Mouse (Mus musculus): ENCODE results near the gene Ttll5. TPM values are rescaled to one million over a fixed set of nuclear protein-coding genes. Genes with fewer than 3 reads are reported as not detected.

Gene Ttll5
- polyA plus RNA-seq, 1 experiment from 2014 or later = 12.4 TPM

- ATAC-seq (ENCODE audit: insufficient read depth, low FRiP score, low read depth) = no peak
- Histone ChIP-seq H3K4me2 (no peak overlapping the region), H3K9me3 (no peaks in the 10 kb centered on the region), H3K9ac (no peak overlapping the region), H3K27me3 (replicated peaks) (no peaks in the 10 kb centered on the region), H3K4me1 (no peaks in the 10 kb centered on the region), H3K4me3 (replicated peaks) (no peak overlapping the region), H3K27ac (no peak overlapping the region), H3K36me3 (no peaks in the 10 kb centered on the region)
- 97% methylated on average over 2 of the region's 2 CpGs for WGBS
Observed at GRCm38 (mm10) chr12:86046776-86047175, 222.3 kb downstream of the Ttll5 start.

DNA sequence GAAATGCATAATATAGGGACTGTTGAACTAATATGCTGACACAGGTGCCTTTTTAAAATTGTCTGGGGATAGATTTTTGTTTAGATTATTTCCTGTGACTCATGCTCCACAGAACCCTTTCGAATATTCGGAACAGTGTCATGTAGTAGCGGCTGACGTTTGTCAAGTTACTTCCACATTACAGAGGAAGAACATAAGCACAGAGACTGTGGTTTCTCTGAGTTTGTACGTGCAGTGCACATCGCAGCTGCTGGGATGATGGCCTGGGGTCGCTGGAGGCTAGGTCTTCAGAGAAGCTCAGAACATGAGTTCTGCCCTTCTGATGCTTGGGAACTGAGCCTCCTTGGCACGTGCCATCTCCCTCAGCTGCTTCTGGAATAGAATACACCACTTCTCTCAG lies 222.9 kb downstream of the Ttll5 start:
- Histone ChIP-seq H3K27ac (no peak overlapping the region), H3K9me3 (no peaks in the 10 kb centered on the region), H3K27me3 (replicated peaks) (no peaks in the 10 kb centered on the region), H3K9ac (no peak overlapping the region), H3K36me3 (no peaks in the 10 kb centered on the region), H3K4me3 (replicated peaks) (no peak overlapping the region), H3K4me1 (no peaks in the 10 kb centered on the region), H3K4me2 (no peak overlapping the region)
- WGBS = 70% methylated on average over 8 of the region's 8 CpGs
- no peak for ATAC-seq (ENCODE audit: insufficient read depth, low FRiP score, low read depth)

DNA sequence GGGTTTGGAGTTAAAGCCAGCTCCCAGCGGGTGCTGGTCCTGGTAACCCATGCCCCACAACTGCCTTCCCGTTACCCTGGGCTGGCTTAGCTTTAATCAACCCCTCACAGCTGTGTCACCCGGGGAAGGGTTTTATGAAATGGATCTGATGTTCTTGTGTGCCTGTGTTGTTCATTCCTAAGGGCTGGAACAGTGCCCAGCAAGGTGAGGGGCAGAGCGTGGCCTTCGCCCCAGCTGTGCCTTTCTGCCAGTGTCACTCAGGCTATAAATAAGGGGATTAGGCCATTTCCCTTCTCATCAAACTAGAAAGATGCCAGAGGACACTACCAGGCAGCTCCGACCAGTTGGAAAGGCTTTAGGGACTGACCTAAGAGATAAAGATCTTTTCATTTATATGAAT lies 225.4 kb downstream of the Ttll5 start:
- Histone ChIP-seq H3K4me1 (no peaks in the 10 kb centered on the region), H3K9me3 (no peaks in the 10 kb centered on the region), H3K4me2 (no peak overlapping the region), H3K36me3 (no peaks in the 10 kb centered on the region), H3K9ac (no peak overlapping the region), H3K4me3 (replicated peaks) (no peak overlapping the region), H3K27me3 (replicated peaks) (no peaks in the 10 kb centered on the region), H3K27ac (no peak overlapping the region)
- WGBS = 75% methylated on average over 6 of the region's 6 CpGs
- ATAC-seq (ENCODE audit: insufficient read depth, low FRiP score, low read depth) = no peak

DNA sequence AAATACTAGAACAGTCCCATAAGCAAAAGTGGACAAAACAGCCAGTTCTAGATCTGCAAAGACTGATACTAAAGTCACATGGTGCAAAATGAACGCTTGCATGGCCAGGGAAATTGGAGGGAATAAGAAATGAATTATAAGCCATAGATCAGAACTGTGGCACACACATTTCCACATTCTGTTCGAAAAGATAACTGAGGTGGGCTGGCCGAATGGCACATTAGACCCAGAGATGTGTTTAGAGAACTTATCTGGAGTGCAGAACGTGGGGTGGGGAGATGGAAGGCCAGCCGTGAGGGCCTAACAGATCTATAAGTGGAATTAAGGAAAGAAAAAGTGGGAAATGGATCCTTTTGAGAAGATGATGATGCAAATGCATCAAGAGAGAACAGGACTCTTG lies 227.0 kb downstream of the Ttll5 start:
- WGBS = 81% methylated on average over 5 of the region's 5 CpGs
- H3K27ac ChIP-seq = no peak overlapping the region
- no peaks in the 10 kb centered on the region for H3K4me1 ChIP-seq
- no peak for ATAC-seq (ENCODE audit: insufficient read depth, low FRiP score, low read depth)
- no peaks in the 10 kb centered on the region for H3K36me3 ChIP-seq
- H3K4me2 ChIP-seq = no peak overlapping the region
- H3K27me3 ChIP-seq (replicated peaks) = no peaks in the 10 kb centered on the region
- no peak overlapping the region for H3K9ac ChIP-seq
- H3K4me3 ChIP-seq (replicated peaks) = no peak overlapping the region
- H3K9me3 ChIP-seq = no peaks in the 10 kb centered on the region

DNA sequence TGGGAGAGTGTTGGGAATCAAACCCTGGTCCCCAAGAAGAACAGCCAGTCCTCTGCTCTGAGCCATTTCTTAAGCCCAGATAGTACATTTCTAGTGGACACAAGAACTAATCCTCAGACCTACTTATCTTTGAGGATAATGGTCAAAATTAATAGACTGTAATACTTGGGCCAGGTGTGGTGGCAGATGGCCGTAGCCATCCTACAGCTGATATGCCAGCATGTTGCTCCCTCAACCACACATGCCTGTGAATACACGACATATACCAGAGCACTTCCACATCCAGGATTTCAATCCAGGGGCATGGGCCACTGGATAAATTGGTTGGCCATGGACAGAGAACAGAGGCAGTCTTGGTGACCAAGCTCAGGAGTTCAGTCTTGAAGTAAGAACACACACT lies 230.8 kb downstream of the Ttll5 start:
- Histone ChIP-seq H3K27me3 (replicated peaks) (no peaks in the 10 kb centered on the region), H3K4me2 (no peak overlapping the region), H3K4me1 (no peaks in the 10 kb centered on the region), H3K27ac (no peak overlapping the region), H3K36me3 (0 out of 2 replicates have a peak, but pooled peaks cover 7% of the 10 kb centered on the region), H3K9ac (no peak overlapping the region), H3K9me3 (no peaks in the 10 kb centered on the region), H3K4me3 (replicated peaks) (no peak overlapping the region)
- no peak for ATAC-seq (ENCODE audit: insufficient read depth, low FRiP score, low read depth)
- WGBS = 89% methylated on average over 2 of the region's 2 CpGs

- Histone ChIP-seq H3K4me1 (no peaks in the 10 kb centered on the region), H3K4me3 (replicated peaks) (no peak overlapping the region), H3K4me2 (no peak overlapping the region), H3K9me3 (no peaks in the 10 kb centered on the region), H3K27me3 (replicated peaks) (no peaks in the 10 kb centered on the region), H3K36me3 (0 out of 2 replicates have a peak, but pooled peaks cover 7% of the 10 kb centered on the region), H3K9ac (no peak overlapping the region), H3K27ac (no peak overlapping the region)
- WGBS = 87% methylated on average over 8 of the region's 8 CpGs
- no peak for ATAC-seq (ENCODE audit: insufficient read depth, low FRiP score, low read depth)
Observed at GRCm38 (mm10) chr12:86056976-86057375, 232.5 kb downstream of the Ttll5 start.

GRCm38 (mm10) chr12:86057516-86057915 lies 233.1 kb downstream of the Ttll5 start:
- no peak overlapping the region for H3K4me2 ChIP-seq
- H3K4me1 ChIP-seq = no peaks in the 10 kb centered on the region
- no peaks in the 10 kb centered on the region for H3K9me3 ChIP-seq
- 84% methylated on average over 8 of the region's 8 CpGs for WGBS
- H3K9ac ChIP-seq = no peak overlapping the region
- no peaks in the 10 kb centered on the region for H3K27me3 ChIP-seq (replicated peaks)
- H3K36me3 ChIP-seq = 0 out of 2 replicates have a peak, but pooled peaks cover 7% of the 10 kb centered on the region
- no peak overlapping the region for H3K27ac ChIP-seq
- no peak for ATAC-seq (ENCODE audit: insufficient read depth, low FRiP score, low read depth)
- H3K4me3 ChIP-seq (replicated peaks) = no peak overlapping the region

GRCm38 (mm10) chr12:86059341-86059740 lies 234.9 kb downstream of the Ttll5 start:
- no peaks in the 10 kb centered on the region for H3K4me1 ChIP-seq
- no peaks in the 10 kb centered on the region for H3K27me3 ChIP-seq (replicated peaks)
- no peaks in the 10 kb centered on the region for H3K9me3 ChIP-seq
- H3K4me3 ChIP-seq (replicated peaks) = no peak overlapping the region
- no peak for ATAC-seq (ENCODE audit: insufficient read depth, low FRiP score, low read depth)
- peaks cover 16% of the 10 kb centered on the region; the same call in 1 of the 2 replicates for H3K36me3 ChIP-seq
- no peak overlapping the region for H3K4me2 ChIP-seq
- WGBS = 50% methylated on average over 6 of the region's 6 CpGs
- no peak overlapping the region for H3K27ac ChIP-seq
- no peak overlapping the region for H3K9ac ChIP-seq

DNA sequence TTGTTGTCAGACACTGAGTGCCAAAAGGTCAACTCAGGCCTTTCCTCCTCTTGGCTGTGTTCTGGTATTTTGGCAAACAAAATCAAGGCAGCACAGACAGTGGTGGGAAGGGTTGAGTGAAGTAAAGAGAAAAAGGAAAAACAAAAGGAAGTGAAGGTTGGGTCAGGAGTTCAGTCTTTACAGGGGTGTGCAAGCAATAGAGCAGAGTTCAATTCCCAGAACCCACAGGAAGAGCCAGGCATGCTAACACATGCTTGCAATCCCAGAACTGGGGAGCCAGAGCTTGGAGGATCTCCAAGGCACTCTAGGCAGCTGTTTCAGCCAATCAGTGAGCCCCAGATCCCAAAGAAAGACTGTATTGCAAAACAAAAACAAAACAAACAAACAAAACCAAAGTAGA lies 240.3 kb downstream of the Ttll5 start:
- Histone ChIP-seq H3K9me3 (no peaks in the 10 kb centered on the region), H3K27me3 (replicated peaks) (no peaks in the 10 kb centered on the region), H3K9ac (no peak overlapping the region), H3K27ac (no peak overlapping the region), H3K4me3 (replicated peaks) (no peak overlapping the region), H3K4me2 (no peak overlapping the region), H3K36me3 (peaks cover 8% of the 10 kb centered on the region; the same call in 1 of the 2 replicates), H3K4me1 (no peaks in the 10 kb centered on the region)
- no peak for ATAC-seq (ENCODE audit: insufficient read depth, low FRiP score, low read depth)

DNA sequence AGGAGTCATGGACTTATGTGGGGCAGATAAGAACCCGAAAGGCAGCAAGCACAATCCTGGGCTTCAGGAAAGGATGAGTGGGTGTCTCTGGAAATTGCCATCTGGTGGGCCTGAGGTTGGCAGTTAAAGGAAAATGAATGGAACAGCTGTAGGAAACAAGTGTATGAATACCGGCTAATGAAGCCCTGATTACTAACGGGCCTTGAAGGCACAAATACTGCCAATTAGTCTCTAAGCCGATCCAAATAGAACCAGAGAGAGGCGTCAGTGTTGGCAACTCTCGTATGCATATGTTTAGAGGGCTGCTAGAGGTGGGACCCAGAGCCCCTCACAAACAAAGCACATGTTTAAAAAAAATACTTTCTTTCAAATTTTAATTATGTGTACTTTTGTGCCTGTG lies 247.0 kb downstream of the Ttll5 start:
- H3K4me3 ChIP-seq (replicated peaks) = no peak overlapping the region
- no peak overlapping the region for H3K4me2 ChIP-seq
- no peaks in the 10 kb centered on the region for H3K9me3 ChIP-seq
- ATAC-seq (ENCODE audit: insufficient read depth, low FRiP score, low read depth) = no peak
- H3K9ac ChIP-seq = no peak overlapping the region
- H3K4me1 ChIP-seq = peaks cover 4% of the 10 kb centered on the region; the same call in 1 of the 2 replicates
- H3K27ac ChIP-seq = no peak overlapping the region
- H3K27me3 ChIP-seq (replicated peaks) = 0 out of 2 replicates have a peak, but pooled peaks cover 4% of the 10 kb centered on the region
- 90% methylated on average over 6 of the region's 6 CpGs for WGBS
- H3K36me3 ChIP-seq = no peaks in the 10 kb centered on the region

- H3K4me3 ChIP-seq (replicated peaks) = no peak overlapping the region
- H3K36me3 ChIP-seq = no peaks in the 10 kb centered on the region
- 75% methylated on average over 12 of the region's 12 CpGs for WGBS
- no peak overlapping the region for H3K4me2 ChIP-seq
- H3K27ac ChIP-seq = no peak overlapping the region
- no peak for ATAC-seq (ENCODE audit: insufficient read depth, low FRiP score, low read depth)
- H3K9ac ChIP-seq = no peak overlapping the region
- peaks cover 13% of the 10 kb centered on the region; the same call in 1 of the 2 replicates for H3K4me1 ChIP-seq
- no peaks in the 10 kb centered on the region for H3K9me3 ChIP-seq
- peaks cover 5% of the 10 kb centered on the region; the same call in 1 of the 2 replicates for H3K27me3 ChIP-seq (replicated peaks)
Observed at GRCm38 (mm10) chr12:86074681-86075080, 250.2 kb downstream of the Ttll5 start.

DNA sequence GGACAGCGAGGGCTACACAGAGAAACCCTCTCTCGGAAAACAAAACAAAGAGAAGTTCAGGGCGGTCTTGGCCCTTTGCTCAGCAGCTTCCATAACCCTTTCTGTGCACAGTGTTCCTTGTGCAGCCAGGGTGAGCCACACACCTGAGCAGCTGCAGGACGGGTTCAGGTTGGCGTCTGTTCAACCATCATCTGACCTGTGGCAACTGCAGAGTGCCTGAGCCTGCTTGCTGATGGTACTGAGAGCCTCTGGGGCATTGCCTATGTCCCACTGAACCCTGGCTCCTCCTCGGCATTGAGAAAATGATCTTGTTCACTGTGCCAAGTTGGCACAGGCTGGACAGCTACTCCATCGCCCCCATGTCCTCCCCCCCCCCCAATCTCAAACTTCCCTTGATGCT lies 250.9 kb downstream of the Ttll5 start:
- no peak overlapping the region for H3K27ac ChIP-seq
- H3K4me3 ChIP-seq (replicated peaks) = peak overlapping the region; percentile 59; the same call in 1 of the 2 replicates
- H3K4me1 ChIP-seq = peaks cover 13% of the 10 kb centered on the region; the same call in 1 of the 2 replicates
- 85% methylated on average over 7 of the region's 7 CpGs for WGBS
- 0 out of 2 replicates have a peak overlapping the region, but pooled peaks have one; percentile 95 for H3K4me2 ChIP-seq
- no peak for ATAC-seq (ENCODE audit: insufficient read depth, low FRiP score, low read depth)
- no peaks in the 10 kb centered on the region for H3K36me3 ChIP-seq
- H3K9me3 ChIP-seq = no peaks in the 10 kb centered on the region
- H3K27me3 ChIP-seq (replicated peaks) = peaks cover 5% of the 10 kb centered on the region; the same call in 1 of the 2 replicates
- H3K9ac ChIP-seq = no peak overlapping the region
